Mouse (Mus musculus): ENCODE measurements around the gene Mfsd6.
"Not testable (repeated sequence)": the region's sequence is repeated elsewhere in the genome, so short reads cannot be mapped to it uniquely, and the experiment has no call there.

Gene Mfsd6

DNA sequence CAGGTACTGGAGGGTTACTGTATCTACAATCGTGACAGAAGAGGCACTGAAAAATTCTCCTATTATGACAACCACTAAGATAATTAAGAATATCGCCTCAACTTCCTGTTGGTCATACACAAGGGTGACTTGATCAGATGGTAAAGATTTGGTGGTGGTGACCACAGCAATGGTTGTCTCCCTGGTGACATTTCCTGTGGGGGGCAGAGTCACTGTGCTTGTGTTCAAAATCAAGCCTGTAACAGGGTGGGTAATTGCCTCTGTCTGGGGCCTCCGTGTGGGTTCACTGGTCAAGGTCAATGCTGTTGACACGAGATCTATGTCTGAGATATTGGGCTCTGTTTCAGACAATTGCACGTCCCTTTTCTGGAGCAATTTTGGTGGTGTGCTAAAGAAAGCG lies 18.5 kb downstream of the Mfsd6 start:
- ATAC-seq (ENCODE audit: low TSS enrichment), result no peak

DNA sequence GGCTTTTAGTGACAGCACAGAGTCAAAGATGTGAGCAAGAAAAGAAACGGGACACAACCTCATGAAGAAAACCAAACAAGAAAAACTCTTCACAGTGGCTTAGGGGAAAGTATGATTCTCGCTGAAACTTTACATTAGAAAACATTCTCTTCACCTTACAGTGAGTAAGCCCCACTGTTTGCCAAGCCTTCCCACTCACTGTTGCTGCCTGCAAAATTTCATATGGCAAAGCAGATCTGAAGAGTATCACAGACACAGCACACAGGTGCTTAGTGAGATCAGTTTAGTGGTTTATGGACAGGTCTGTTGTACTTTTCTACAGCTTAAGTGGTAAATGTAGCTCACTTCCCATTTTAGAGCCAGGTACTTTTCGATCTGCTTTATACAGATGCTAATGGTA lies 20.2 kb downstream of the Mfsd6 start:
- peak; percentile 78 for ATAC-seq (ENCODE audit: low TSS enrichment)

DNA sequence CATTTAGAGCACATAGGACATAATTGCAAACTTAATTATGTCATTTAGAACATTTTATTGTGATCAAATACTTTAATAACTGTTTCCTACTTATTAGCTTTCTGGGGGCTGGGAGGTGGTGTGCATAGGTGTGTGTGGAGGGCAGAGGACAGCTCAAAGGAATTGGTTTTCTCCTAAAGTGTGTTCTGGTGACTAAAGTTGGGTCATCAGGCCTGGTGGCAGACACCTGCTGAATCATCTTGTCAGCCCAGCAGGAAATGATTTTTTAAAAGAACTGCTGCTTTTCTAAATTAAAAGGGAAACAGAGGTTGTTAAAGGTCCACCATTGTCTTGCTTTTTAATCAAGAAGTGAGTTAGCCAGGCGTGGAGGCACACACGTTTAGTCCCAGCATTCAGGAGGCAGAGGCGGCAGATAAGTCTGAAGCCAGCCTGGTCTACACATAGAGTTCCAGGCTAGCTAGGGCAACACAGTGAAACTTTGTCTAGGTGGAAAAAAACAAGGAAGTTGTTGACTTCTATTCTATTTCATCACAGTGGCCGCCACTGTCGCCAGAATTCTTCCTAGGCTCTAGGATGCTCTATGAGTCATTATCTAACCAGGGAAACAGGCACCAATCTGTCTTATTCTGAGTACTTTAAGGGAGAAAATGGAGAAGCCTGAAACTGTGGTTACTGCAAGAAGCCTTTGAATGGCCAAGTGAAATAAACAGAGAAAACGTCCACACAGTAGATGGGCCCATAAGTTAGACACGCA lies 24.3 kb downstream of the Mfsd6 start:
- ATAC-seq (ENCODE audit: low TSS enrichment), result peak; percentile 73

DNA sequence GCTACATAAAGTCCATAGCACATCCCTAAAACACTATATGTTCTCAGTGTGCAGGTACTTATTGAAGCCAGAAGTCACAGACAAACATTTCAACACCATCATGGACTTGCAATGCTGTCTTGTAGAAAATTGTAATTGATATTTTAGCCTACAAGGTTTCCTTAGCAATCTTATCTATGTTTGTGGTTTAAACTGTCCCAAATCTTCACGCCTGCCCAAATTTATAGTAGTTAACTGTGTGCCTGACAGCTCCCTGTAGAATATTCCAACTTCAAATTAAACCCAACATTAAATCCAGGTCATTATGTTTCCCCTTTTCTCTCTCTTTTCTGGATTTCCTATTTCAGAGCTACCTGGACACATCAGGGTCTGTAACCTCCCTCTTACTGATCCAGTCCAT lies 25.3 kb downstream of the Mfsd6 start:
- no peak for ATAC-seq (ENCODE audit: low TSS enrichment)

DNA sequence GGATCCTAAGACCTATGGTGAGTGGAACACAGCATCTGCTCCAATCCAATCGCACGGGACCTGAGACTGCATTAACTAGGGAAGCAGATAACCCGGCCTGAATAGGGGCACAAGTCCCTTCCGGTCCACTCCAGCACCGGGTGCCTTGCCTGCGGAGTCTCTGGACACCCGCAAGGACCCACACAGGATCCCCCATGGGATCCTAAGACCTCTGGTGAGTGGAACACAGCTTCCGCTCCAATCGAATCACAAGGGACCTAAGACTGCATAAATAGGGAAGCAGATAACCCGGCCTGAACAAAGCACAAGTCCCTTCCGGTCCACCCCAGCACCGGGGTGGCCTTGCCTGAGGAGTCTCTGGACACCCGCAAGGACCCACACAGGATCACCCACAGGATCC lies 32.8 kb downstream of the Mfsd6 start:
- not testable (repeated sequence) for ATAC-seq (ENCODE audit: low TSS enrichment)

DNA sequence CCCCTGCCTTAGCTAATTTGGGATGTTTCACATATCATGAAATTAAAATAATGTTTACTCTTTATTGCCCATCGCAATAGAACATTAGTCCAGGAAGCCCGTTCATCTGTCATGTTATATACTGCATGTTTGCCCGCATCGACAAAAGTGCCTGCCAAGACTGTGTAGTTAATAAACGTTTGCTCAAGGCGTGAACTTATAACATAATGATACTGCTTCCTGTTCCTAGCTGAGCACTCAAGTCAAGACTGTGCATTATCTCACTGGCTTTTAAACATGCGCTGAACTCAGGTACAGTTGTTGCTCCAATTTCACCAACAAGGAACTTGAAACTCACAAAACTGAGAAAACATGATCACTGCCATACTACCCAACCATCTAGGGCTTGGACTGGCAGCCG lies 39.6 kb downstream of the Mfsd6 start:
- ATAC-seq (ENCODE audit: low TSS enrichment), result no peak

DNA sequence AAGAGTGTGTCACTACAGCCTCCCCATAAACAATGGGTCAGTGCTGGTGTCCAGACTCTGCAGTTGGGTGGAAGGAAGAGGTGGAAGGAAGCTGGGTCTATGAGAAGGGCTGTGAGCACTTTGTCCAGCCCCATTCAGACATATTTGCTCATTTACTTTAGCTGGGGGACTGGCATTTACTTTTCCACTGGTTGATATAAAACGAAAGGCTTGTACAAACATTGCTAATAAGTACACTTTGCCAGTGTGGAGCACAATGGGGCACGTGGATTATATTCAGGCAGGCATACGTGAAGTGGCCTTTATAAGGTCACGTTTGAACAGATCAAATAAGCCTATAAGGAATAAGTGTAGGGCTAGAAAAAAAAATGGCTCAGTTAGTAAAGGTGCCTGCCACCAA lies 43.7 kb downstream of the Mfsd6 start:
- ATAC-seq (ENCODE audit: low TSS enrichment), result no peak

DNA sequence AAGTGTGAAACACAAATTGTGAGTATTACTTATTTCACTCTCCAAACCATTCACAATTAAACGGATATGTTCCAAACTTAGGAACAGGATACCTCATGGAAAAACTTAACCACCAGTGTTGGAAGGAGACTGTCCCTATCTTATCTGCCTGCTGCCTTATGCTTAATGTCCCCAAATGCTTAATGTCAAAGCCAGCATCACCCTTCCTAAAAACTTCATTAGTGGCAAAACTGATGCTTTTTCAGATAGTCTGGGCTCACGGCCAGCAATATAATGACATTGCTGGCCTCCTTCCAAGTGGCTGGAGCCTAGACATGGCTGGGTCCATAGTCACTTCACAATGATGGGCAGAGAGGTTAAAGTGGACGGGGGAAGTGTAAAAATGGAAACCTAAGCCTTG lies 50.6 kb downstream of the Mfsd6 start:
- no peak for ATAC-seq (ENCODE audit: low TSS enrichment)

DNA sequence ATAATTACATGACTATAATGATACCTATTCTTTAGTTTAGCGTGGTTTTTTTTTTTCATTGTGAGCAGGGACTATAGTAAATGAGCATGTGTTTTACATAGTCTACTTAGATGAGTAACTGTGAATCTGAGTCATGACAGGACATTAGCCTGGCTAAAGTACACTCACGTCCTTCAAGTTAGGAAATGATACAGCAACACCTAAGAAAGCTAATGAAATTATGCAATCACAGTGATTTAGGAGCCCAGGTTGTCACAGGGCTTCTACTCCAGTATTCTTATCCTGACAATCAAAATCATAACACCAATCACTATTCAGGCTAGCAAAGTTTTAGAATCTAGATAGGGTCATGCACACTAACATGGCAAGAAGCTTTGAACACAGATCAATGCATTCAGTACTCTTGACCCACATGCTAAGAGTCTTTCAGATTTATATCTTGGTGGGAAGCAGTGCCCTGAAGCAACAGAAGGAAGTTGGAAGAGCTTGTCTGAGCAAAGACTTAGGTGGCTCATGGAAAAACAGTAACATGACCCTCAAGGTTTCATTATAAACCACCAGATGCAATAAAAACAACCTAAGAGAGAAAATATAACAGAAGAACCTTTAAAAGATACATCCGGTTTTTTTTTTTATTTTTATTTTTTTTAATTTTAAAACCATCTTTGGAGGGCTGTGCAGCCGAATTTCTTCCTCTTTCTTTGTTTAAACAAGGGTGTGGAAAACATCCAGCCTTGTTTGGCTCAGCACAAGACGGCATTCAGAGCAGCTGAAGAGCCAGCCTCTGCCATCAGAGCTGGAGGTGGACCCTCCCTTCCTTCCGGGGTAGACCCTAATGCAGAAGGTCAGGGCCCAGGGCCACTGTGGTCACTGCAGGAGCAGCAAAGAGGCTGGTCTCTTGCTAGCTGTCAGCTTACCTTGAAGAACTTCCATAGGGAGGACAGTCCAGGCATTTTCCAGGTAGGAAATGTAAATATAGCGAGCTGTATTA lies 51.4 kb downstream of the Mfsd6 start:
- ATAC-seq (ENCODE audit: low TSS enrichment), result no peak

DNA sequence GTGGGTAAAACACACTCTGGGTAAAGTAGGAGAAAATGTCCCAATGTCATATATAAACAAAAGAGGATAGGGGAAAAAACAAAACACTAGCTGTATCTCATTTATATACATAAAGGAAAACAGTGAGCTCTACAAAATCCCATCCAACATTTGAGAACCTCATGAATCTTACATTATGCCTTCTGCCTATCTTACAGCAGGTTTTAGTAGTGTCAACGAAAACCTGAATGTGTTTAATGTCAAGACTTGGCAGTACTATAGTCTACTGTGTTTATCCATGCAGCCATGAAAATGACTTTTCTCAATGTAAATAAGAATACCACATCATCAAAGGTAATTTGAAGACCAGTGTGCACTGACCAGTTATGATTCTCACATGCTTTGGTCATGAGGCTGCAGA lies 57.3 kb downstream of the Mfsd6 start:
- ATAC-seq (ENCODE audit: low TSS enrichment), result 0 out of 2 replicates have a peak, but pooled peaks have one; percentile 32

DNA sequence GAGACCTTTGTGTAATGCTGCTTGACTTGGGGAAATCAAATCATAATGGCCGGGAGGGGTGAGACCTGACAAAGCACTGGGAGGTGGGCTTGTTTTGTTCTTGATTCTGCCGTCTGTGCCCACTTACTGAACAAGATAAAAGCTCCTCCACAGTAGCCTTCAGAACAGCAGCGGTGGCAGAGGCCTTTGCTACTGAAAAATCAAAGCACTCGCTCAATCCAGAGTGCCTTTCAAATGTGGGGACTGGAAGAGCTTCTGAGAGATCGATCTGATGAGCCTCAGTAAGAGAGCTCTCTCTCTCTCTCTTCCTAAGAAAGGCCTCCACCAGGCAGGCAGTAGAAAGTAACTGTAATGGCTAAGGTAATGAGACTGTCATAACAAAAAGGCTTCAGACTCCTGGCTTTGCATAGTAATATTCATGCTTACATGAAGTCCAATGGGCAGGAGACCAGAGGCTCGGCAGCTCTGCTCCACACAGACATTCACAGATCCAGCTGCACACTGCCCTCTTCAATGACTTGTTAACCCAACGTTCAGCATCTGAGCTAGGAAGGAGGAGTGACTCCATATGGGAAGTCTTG lies 58.4 kb downstream of the Mfsd6 start:
- no peak for ATAC-seq (ENCODE audit: low TSS enrichment)

DNA sequence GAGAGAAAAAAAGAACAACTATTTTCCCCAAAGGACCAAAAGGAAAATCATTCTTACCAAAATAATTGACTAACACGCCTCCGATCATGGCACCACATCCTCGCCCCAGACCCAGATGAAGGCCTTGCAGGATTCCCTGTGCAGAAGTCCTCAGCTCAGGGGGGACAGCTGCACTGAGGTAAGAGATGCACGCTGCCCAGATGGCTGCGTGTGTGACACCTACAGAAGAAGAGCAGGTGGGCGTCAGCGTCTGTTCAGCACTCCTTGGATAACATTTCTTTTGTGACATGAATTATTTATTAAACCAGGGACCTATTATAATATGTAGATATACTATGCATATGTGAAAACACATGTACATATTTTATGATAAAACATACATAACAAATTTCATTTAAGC lies 64.0 kb downstream of the Mfsd6 start:
- peak; percentile 93 for ATAC-seq (ENCODE audit: low TSS enrichment)

DNA sequence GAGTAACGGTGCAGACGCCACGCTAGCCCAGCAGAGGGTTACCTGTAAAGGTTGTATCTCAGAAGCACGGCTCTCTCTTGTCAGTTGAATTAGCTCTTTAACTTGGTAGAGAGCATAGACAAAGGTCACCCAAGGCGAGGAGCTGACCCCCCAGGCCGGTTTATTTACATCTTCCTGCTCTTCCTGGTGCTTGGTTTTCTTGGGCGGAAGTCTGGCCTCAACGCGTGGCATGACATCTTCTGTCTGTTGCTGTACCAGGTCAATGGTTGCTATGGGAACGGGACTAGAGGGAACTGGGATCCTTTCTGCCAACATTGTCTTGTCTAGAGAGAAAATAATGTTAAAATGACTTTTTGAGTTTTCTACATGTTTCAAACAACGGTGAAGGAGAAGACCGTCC lies 66.5 kb downstream of the Mfsd6 start:
- no peak for ATAC-seq (ENCODE audit: low TSS enrichment)

DNA sequence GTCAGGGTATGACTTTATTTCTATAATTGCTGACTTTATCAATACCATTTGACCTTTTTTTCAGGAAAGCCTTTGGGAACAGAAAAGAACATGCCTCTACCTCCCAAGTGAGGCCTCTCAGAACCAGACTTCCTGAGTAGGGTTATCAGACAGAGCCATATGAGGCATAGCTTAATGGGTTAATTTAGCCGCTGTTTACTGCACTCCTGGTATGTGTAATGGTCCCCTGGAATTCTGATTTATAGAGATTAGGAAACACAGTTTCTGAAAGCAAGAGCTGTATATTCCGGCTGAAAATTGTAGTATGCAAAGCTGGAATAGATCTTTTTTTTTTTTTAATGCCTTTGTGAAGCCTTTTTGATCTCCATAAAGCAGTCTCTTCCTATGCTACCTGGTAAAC lies 67.0 kb downstream of the Mfsd6 start:
- no peak for ATAC-seq (ENCODE audit: low TSS enrichment)

DNA sequence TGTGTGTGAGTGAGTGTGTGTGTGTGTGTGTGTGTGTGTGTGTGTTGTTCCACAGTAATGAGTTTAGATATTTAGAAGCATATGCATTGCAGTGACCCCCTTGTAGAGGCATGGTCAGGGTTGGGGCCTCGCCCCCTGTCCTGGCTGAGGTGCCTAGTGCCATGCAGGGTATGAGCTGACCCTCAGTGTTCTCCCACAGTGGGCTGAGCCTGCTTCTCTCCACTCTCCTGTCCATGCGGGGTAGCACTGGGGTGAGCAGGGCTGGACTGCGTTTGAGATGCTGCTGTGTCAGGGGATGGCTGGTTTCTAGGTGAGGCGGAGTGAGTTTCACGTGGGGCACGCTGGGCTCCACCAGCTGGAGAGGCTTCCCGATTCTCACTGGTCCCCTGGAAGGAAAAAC lies 69.1 kb downstream of the Mfsd6 start:
- ATAC-seq (ENCODE audit: low TSS enrichment), result no peak

DNA sequence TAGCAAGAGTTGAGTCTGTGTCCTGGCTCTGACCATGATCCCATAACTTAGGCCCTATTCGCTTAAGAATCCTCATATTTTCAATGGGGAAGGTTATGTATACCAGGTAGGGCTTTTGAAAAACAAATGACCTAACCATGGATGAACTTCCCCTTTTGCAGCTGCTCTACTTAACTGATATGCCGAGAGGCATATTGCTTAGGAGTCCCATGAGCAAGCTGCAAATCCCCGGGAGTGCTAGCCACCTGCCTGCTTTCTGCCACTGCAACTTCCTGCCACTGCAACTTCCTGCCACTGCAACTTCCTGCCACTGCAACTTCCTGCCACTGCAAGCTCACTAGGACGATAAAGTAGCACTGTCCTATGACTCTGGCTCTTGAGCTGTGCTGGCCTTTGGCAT lies 72.1 kb downstream of the Mfsd6 start:
- no peak for ATAC-seq (ENCODE audit: low TSS enrichment)

DNA sequence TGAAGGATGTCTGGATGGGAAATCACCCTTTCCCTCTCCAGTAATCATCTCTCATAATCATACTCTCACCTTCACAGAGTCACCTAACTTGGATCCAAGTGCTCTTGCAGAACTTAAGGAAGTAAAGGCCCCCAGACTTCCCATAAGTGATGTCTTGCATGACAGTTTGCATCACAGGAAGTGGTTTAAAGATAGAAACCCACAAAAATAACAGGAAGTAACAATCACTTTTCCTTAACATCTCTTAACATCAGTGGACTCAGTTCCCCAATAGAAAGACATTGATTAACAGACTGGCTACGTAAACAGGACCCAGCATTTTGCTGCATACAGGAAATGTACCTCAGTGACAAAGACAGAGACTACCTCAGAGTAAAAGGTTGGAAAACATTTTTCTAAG lies 73.9 kb downstream of the Mfsd6 start:
- no peak for ATAC-seq (ENCODE audit: low TSS enrichment)

DNA sequence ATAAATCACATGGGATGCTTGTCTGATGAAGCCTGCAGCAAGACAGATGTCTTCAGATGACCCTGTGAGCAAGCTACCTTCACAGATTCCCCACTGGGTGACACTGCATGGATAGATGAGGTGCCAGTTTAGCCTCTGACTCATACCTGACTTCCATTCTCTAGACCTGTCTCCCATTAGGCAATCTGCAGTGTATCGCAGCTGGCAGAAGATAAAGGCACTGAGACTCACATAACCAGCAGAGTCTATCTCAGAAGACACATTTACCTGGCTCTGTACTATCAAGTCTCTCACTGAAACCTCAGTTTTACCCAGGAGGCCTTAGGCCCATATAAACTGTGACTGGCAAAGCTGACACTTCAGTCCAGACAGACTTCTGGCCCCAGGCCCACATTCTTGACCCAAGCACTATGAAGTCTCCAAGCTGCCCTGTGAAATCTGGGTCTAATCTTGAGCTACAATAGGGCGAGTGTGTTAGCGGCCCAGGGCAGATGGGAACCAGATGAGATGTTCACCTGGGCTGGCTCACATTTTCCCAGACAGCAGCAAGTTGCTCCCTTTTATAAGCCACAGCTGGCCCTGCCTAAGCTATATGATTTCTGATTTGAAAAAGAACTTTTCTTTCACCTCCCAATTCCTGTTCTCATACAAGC lies 74.5 kb downstream of the Mfsd6 start:
- ATAC-seq (ENCODE audit: low TSS enrichment), result no peak

DNA sequence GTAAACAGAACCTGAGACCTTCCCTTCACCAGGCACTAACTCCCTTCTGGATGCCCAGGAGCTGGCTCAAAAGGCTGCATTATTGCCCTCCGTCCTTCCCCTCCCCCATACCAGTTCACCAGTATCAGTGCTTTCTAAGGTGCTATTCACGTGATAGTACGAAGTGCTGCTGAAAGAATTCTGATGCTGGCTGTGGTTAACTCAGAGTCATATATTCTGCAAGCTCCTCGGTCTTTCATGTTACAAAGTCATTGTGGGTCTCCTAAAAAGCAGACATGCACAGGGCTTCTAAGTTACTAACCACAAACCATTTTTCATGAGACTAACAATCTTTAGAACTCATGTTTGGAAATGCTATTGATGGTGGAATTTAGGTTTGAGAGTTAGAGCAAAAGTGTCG lies 77.2 kb downstream of the Mfsd6 start:
- no peak for ATAC-seq (ENCODE audit: low TSS enrichment)

DNA sequence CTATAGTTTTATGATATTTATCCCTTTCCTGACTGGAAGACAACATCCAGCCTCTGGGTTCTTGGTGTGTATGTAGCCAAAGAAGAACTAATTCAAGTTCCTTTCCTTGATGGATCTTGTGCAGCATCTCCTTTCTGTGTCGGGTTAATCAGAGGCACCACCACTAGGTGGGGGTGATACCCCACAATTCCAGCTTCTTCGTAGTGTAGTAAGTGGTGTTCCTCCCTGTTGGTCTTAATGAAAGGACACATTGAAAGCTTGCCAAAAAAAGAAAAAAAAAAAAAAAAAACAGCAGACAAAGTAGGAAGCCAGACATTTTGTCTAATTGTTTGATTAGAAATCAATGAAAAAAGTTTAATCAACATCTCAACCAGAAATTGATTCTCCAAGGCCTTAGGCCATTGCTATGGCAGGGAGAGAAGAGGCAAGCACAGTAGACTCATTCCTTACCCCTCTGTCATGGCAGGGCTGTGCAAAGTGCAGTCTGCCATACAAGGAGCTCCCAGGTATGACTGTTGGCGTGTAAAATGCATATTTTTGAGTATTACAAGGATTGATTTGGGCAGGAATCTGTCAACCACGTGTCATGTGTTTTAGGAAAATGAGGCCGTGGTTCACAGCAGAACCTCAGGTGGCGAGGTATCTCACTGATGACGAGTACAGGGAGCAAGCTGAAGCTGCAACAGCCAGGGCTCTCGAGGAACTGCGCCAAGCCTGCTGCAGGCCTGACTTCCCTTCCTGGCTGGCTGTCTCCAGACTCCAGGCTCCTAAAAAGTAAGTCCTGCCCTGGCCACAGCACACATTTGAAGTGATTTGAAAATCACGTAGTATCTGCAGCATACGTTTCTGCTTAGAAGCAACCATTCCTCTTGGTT lies 78.9 kb downstream of the Mfsd6 start:
- peak; percentile 86 for ATAC-seq (ENCODE audit: low TSS enrichment)

DNA sequence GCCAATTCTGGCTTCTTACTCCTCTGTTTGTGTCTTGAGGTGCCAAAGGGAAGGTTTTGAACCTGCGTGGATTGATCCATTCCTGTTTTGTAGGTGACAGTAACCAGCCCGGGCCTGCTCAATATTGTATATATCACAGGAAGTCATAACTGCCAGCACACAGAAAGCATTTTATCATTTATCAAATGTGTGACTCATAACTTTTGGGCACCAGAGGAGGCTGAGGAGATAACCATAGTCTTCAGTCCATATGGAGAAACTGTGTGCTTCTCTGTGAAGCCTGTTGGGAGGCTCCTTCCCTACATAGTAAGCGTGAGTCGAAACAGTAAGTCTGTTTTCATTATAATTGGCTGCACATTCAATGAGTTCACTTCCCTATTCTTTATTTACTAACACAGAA lies 86.5 kb downstream of the Mfsd6 start:
- no peak for ATAC-seq (ENCODE audit: low TSS enrichment)

Data from frontal cortex, adult (tissue).